Mouse (Mus musculus) embryonic facial prominence, embryonic 14.5 days (tissue): Measurements from ENCODE around the gene Fpgs. TPM values are rescaled to one million over a fixed set of nuclear protein-coding genes. Genes with fewer than 3 reads are reported as not detected.

Experiments used
- ATAC-seq: fragments of 200-750 bp; cut with Nextera tagmentation; 2 replicates; pipeline ENCODE4 v1.8.0; 2017; ENCODE audit warnings: low read depth, moderate number of reproducible peaks, moderate TSS enrichment
- DNase-seq: peaks from one replicate; pipeline ENCODE4 v3.0.0-alpha.2; 2015; ENCODE audit warnings: low spot score
- H3K27ac ChIP-seq: fragments of 300-500 bp; sonication (generic); replicated peaks from 2 replicates; pipeline ENCODE4 v1.5.1; 2014; ENCODE audit warnings: low read depth, mild to moderate bottlenecking, low read length, moderate library complexity
- H3K27me3 ChIP-seq: fragments of 300-500 bp; sonication (generic); replicated peaks from 2 replicates; pipeline ENCODE4 v1.6.1; 2014; ENCODE audit warnings: low read length; ENCODE audit not compliant: control insufficient read depth, insufficient read depth
- H3K36me3 ChIP-seq: fragments of 300-500 bp; sonication (generic); 2 replicates; pipeline ENCODE4 v1.6.1; 2014; ENCODE audit warnings: low read length, mixed read lengths; ENCODE audit not compliant: control insufficient read depth, insufficient read depth
- H3K4me1 ChIP-seq: fragments of 300-500 bp; sonication (generic); 2 replicates; pipeline ENCODE4 v1.6.1; 2014; ENCODE audit warnings: antibody characterized with exemption, low read length; ENCODE audit not compliant: control insufficient read depth, insufficient read depth
- H3K4me2 ChIP-seq: fragments of 300-500 bp; sonication (generic); 2 replicates; pipeline ENCODE4 v1.6.1; 2014; ENCODE audit warnings: low read depth, mild to moderate bottlenecking, low read length, moderate library complexity, mixed read lengths
- H3K4me3 ChIP-seq: fragments of 300-500 bp; sonication (generic); 2 replicates; pipeline ENCODE4 v1.5.1; 2014; ENCODE audit warnings: low read depth, mild to moderate bottlenecking, low read length
- H3K9ac ChIP-seq: fragments of 300-500 bp; sonication (generic); 2 replicates; pipeline ENCODE4 v1.6.1; 2014; ENCODE audit warnings: low read depth, mild to moderate bottlenecking, low read length, moderate library complexity, mixed read lengths
- H3K9me3 ChIP-seq: fragments of 300-500 bp; sonication (generic); 2 replicates; pipeline ENCODE4 v1.6.1; 2016; ENCODE audit warnings: low read length; ENCODE audit not compliant: control insufficient read depth
- WGBS: fragments of 180-500 bp; shearing (Covaris S2); extraction: QIAGEN DNeasy Blood & Tissue Kit; methylation state at CpG from one replicate; pipeline ENCODE4 v1.1.7; 2014; 5-methylcytosine and 5-hydroxymethylcytosine counted together
- polyA plus RNA-seq: library from polyadenylated mRNA; unstranded; fragments of >200 nt; fragmentation: Nextera tagmentation; extraction: Ambion mirVana; gene quantifications from 2 replicates; pipeline ENCODE4 v1.2.1, GENCODE M21; 2014

Fpgs gene
- polyA plus RNA-seq, 1 experiment from 2014 or later: 28.2 TPM

- peaks cover 17% of the 10 kb centered on the region for H3K4me1 ChIP-seq
- no peaks in the 10 kb centered on the region for H3K36me3 ChIP-seq
- ATAC-seq (no peak), DNase-seq (no peak)
- H3K9me3 ChIP-seq: no peaks in the 10 kb centered on the region
- WGBS: 55% methylated on average over 4 of the region's 4 CpGs
- H3K9ac ChIP-seq: no peak overlapping the region
- H3K27ac ChIP-seq: peak overlapping the region; percentile 74
- no peak overlapping the region for H3K4me2 ChIP-seq
- no peaks in the 10 kb centered on the region for H3K27me3 ChIP-seq
- H3K4me3 ChIP-seq: no peak overlapping the region
Measured at GRCm38 (mm10) chr2:32731911-32732310, 28.0 kb upstream of the Fpgs start.

GRCm38 (mm10) chr2:32730854-32731253 lies 26.9 kb upstream of the Fpgs start:
- 15% methylated on average over 11 of the region's 11 CpGs for WGBS
- peak overlapping the region; percentile 2 for H3K4me3 ChIP-seq
- peak overlapping the region; percentile 74 for H3K27ac ChIP-seq
- H3K9ac ChIP-seq: no peak overlapping the region
- H3K27me3 ChIP-seq: no peaks in the 10 kb centered on the region
- ATAC-seq (peak; percentile 12; the same call in 1 of the 2 replicates), DNase-seq (peak; percentile 83)
- H3K4me2 ChIP-seq: peak overlapping the region; percentile 17
- H3K9me3 ChIP-seq: no peaks in the 10 kb centered on the region
- no peaks in the 10 kb centered on the region for H3K36me3 ChIP-seq
- peaks cover 17% of the 10 kb centered on the region for H3K4me1 ChIP-seq

GRCm38 (mm10) chr2:32729547-32729946 lies 25.6 kb upstream of the Fpgs start:
- Histone ChIP-seq H3K4me1 (peaks cover 17% of the 10 kb centered on the region), H3K4me3 (no peak overlapping the region), H3K27ac (peak overlapping the region; percentile 74; the same call in 1 of the 2 replicates), H3K9ac (no peak overlapping the region), H3K36me3 (no peaks in the 10 kb centered on the region), H3K4me2 (peak overlapping the region; percentile 28), H3K9me3 (no peaks in the 10 kb centered on the region), H3K27me3 (no peaks in the 10 kb centered on the region)
- ATAC-seq (no peak), DNase-seq (no peak)
- 45% methylated on average over 4 of the region's 4 CpGs for WGBS

- 40% methylated on average over 7 of the region's 7 CpGs for WGBS
- H3K4me1 ChIP-seq: peaks cover 17% of the 10 kb centered on the region
- peak overlapping the region; percentile 33 for H3K4me3 ChIP-seq
- H3K27me3 ChIP-seq: no peaks in the 10 kb centered on the region
- H3K27ac ChIP-seq: no peak overlapping the region; the same call in 1 of the 2 replicates
- no peaks in the 10 kb centered on the region for H3K36me3 ChIP-seq
- H3K4me2 ChIP-seq: peak overlapping the region; percentile 58
- ATAC-seq: no peak
- no peaks in the 10 kb centered on the region for H3K9me3 ChIP-seq
- no peak for DNase-seq
- H3K9ac ChIP-seq: peak overlapping the region; percentile 53; the same call in 1 of the 2 replicates
Measured at GRCm38 (mm10) chr2:32728463-32728862, 24.5 kb upstream of the Fpgs start.

- Histone ChIP-seq H3K36me3 (no peaks in the 10 kb centered on the region), H3K4me3 (peak overlapping the region; percentile 33), H3K27me3 (no peaks in the 10 kb centered on the region), H3K27ac (no peak overlapping the region), H3K9ac (peak overlapping the region; percentile 53), H3K4me2 (peak overlapping the region; percentile 58), H3K9me3 (no peaks in the 10 kb centered on the region), H3K4me1 (peaks cover 17% of the 10 kb centered on the region)
- under 1% methylated on average over 16 of the region's 16 CpGs for whole genome bisulfite sequencing
- DNase-seq (peak; percentile 98), ATAC-seq (peak; percentile 98)
Measured at GRCm38 (mm10) chr2:32727435-32727834, 23.5 kb upstream of the Fpgs start.

GRCm38 (mm10) chr2:32724832-32725790 lies 21.2 kb upstream of the Fpgs start:
- Histone ChIP-seq H3K4me1 (peaks cover 22% of the 10 kb centered on the region), H3K9ac (no peak overlapping the region), H3K36me3 (no peaks in the 10 kb centered on the region), H3K9me3 (no peaks in the 10 kb centered on the region), H3K4me3 (no peak overlapping the region), H3K27ac (no peak overlapping the region), H3K27me3 (no peaks in the 10 kb centered on the region), H3K4me2 (no peak overlapping the region)
- DNase-seq: no peak
- no peak for ATAC-seq
- 73% methylated on average over 16 of the region's 16 CpGs for whole genome bisulfite sequencing

GRCm38 (mm10) chr2:32724149-32724548 lies 20.2 kb upstream of the Fpgs start:
- no peaks in the 10 kb centered on the region for H3K36me3 ChIP-seq
- DNase-seq: no peak
- H3K4me3 ChIP-seq: no peak overlapping the region
- H3K27ac ChIP-seq: no peak overlapping the region
- H3K4me2 ChIP-seq: no peak overlapping the region
- no peaks in the 10 kb centered on the region for H3K9me3 ChIP-seq
- 69% methylated on average over 4 of the region's 4 CpGs for WGBS
- H3K9ac ChIP-seq: no peak overlapping the region
- no peaks in the 10 kb centered on the region for H3K27me3 ChIP-seq
- H3K4me1 ChIP-seq: peaks cover 20% of the 10 kb centered on the region; the same call in 1 of the 2 replicates
- ATAC-seq: no peak

- ATAC-seq: no peak
- Histone ChIP-seq H3K9me3 (no peaks in the 10 kb centered on the region), H3K4me3 (no peak overlapping the region; the same call in 1 of the 2 replicates), H3K36me3 (no peaks in the 10 kb centered on the region), H3K27ac (no peak overlapping the region), H3K4me2 (peak overlapping the region; percentile 42; the same call in 1 of the 2 replicates), H3K4me1 (peaks cover 20% of the 10 kb centered on the region; the same call in 1 of the 2 replicates), H3K27me3 (no peaks in the 10 kb centered on the region), H3K9ac (no peak overlapping the region)
- WGBS: 55% methylated on average over 3 of the region's 3 CpGs
- DNase-seq: no peak
Measured at GRCm38 (mm10) chr2:32722581-32722980, 18.6 kb upstream of the Fpgs start.
